Comparison of ENCODE assay signal across 12 mouse cellular contexts in the genomic region with DNA sequence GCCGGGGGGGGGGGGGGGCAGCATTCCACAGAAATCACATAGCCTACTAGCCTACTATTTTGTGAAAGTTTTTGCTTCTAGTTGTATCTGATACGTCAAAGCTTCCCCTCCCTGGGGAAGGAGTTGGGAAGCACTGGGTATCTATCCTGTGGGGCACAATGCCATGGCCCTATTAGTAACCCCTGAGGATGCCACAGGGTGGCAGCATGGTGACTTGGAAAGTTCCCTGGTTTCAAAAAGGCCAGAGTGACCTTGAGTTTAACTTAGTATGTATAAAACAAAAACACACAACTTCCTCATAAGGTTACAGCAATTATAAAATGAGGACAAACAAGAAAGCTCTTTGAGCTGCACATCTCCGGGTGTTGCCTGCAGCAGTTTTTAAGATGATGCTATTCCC. TPM values are rescaled to one million over a fixed set of nuclear protein-coding genes. Genes with fewer than 3 reads are reported as not detected.
DNase-seq lines count a peak whose midpoint lies in the region; ATAC-seq and TF ChIP-seq lines count a peak whose summit lies in the region.
"Had no signal": no experiment of that assay in that cellular context is flagged by ENCODE, and none has a peak within 500 bp of the region (broad histone marks: within the 10 kb centered on the region; RNA-seq: fewer than 3 reads in every experiment).

No protein-coding gene starts in this region.

- peak; percentile 37 for DNase-seq in forebrain, embryonic 14.5 days (ENCODE audit: low spot score)
- no peak for DNase-seq in forebrain, embryonic 11.5 days (ENCODE audit: low spot score)
- peak; percentile 81 for DNase-seq in midbrain, embryonic 11.5 days (ENCODE audit: low spot score, missing footprints)
- DNase-seq in liver, postnatal 0 days = peak; percentile 45
- DNase-seq in gastrocnemius, postnatal 10 days = no peak
- DNase-seq: right cerebral cortex, postnatal 4 days had no signal

- H3K4me3 ChIP-seq in forebrain, embryonic 14.5 days (ENCODE audit: low read depth, low read length) = no peak overlapping the region
- no peak overlapping the region for H3K4me3 ChIP-seq in forebrain, embryonic 11.5 days (ENCODE audit: low read depth, low read length)
- H3K4me3 ChIP-seq in midbrain, embryonic 11.5 days (ENCODE audit: low read depth, low read length) = no peak overlapping the region
- no peak overlapping the region for H3K4me3 ChIP-seq in midbrain, embryonic 15.5 days
- H3K4me3 ChIP-seq in bone marrow macrophage, adult 2 months (ENCODE audit: insufficient read depth, low read length) = no peak overlapping the region
- no peak overlapping the region for H3K4me3 ChIP-seq in liver, postnatal 0 days (ENCODE audit: low read depth, low read length)
- H3K4me3 ChIP-seq: hindbrain, embryonic 12.5 days had no signal

- H3K36me3 ChIP-seq in forebrain, embryonic 14.5 days (ENCODE audit: control insufficient read depth, insufficient read depth, low read length) = no peaks in the 10 kb centered on the region
- no peaks in the 10 kb centered on the region for H3K36me3 ChIP-seq in forebrain, embryonic 11.5 days (ENCODE audit: control insufficient read depth, insufficient read depth, low read length)
- no peaks in the 10 kb centered on the region for H3K36me3 ChIP-seq in midbrain, embryonic 11.5 days (ENCODE audit: control insufficient read depth, insufficient read depth, low read length)
- no peaks in the 10 kb centered on the region for H3K36me3 ChIP-seq in midbrain, embryonic 15.5 days (replicated peaks)
- no peaks in the 10 kb centered on the region for H3K36me3 ChIP-seq in liver, postnatal 0 days (replicated peaks; ENCODE audit: insufficient read depth, low read length)
- H3K36me3 ChIP-seq: hindbrain, embryonic 12.5 days had no signal

- no peak overlapping the region for H3K27ac ChIP-seq in forebrain, embryonic 14.5 days (ENCODE audit: low read depth, low read length)
- no peak overlapping the region for H3K27ac ChIP-seq in forebrain, embryonic 11.5 days (ENCODE audit: low read depth, low read length)
- no peak overlapping the region for H3K27ac ChIP-seq in midbrain, embryonic 11.5 days (ENCODE audit: low read depth, low read length)
- no peak overlapping the region for H3K27ac ChIP-seq in midbrain, embryonic 15.5 days
- no peak overlapping the region for H3K27ac ChIP-seq in bone marrow macrophage, adult 2 months (ENCODE audit: insufficient read depth, low read depth, low read length)
- no peak overlapping the region for H3K27ac ChIP-seq in liver, postnatal 0 days (ENCODE audit: low read depth)
- H3K27ac ChIP-seq: hindbrain, embryonic 12.5 days; macrophage had no signal

- WGBS in forebrain, embryonic 14.5 days = 69% methylated on average over 3 of the region's 3 CpGs
- WGBS in forebrain, embryonic 11.5 days = 67% methylated on average over 3 of the region's 3 CpGs
- WGBS in midbrain, embryonic 11.5 days = 74% methylated on average over 3 of the region's 3 CpGs
- 74% methylated on average over 3 of the region's 3 CpGs for WGBS in midbrain, embryonic 15.5 days
- 69% methylated on average over 3 of the region's 3 CpGs for WGBS in liver, postnatal 0 days (ENCODE audit: insufficient replicate concordance)

- no peak overlapping the region for H3K4me2 ChIP-seq in forebrain, embryonic 14.5 days (ENCODE audit: low read length)
- no peak overlapping the region for H3K4me2 ChIP-seq in forebrain, embryonic 11.5 days (ENCODE audit: low read depth, low read length, severe bottlenecking)
- H3K4me2 ChIP-seq in midbrain, embryonic 11.5 days = no peak overlapping the region
- H3K4me2 ChIP-seq in midbrain, embryonic 15.5 days = no peak overlapping the region
- no peak overlapping the region for H3K4me2 ChIP-seq in liver, postnatal 0 days (ENCODE audit: low read depth, low read length)
- H3K4me2 ChIP-seq: hindbrain, embryonic 12.5 days had no signal

- no peak overlapping the region for H3K9ac ChIP-seq in forebrain, embryonic 14.5 days (ENCODE audit: low read length)
- no peak overlapping the region for H3K9ac ChIP-seq in forebrain, embryonic 11.5 days (ENCODE audit: low read length)
- H3K9ac ChIP-seq in midbrain, embryonic 11.5 days (ENCODE audit: low read length) = no peak overlapping the region
- no peak overlapping the region for H3K9ac ChIP-seq in midbrain, embryonic 15.5 days
- H3K9ac ChIP-seq in liver, postnatal 0 days (replicated peaks) = no peak overlapping the region
- H3K9ac ChIP-seq: hindbrain, embryonic 12.5 days had no signal

- no peaks in the 10 kb centered on the region for H3K4me1 ChIP-seq in forebrain, embryonic 14.5 days (ENCODE audit: control insufficient read depth, insufficient read depth, low read length)
- H3K4me1 ChIP-seq in forebrain, embryonic 11.5 days (replicated peaks; ENCODE audit: control insufficient read depth, insufficient read depth, low read length) = peaks cover 5% of the 10 kb centered on the region; the same call in 1 of the 2 replicates
- no peaks in the 10 kb centered on the region; the same call in 1 of the 2 replicates for H3K4me1 ChIP-seq in midbrain, embryonic 11.5 days (ENCODE audit: control insufficient read depth, insufficient read depth, low read length)
- H3K4me1 ChIP-seq in midbrain, embryonic 15.5 days = no peaks in the 10 kb centered on the region; the same call in 1 of the 2 replicates
- H3K4me1 ChIP-seq in bone marrow macrophage, adult 2 months (ENCODE audit: control insufficient read depth, insufficient read depth, low read length) = peaks cover 4% of the 10 kb centered on the region
- H3K4me1 ChIP-seq in liver, postnatal 0 days (ENCODE audit: insufficient read depth) = 0 out of 2 replicates have a peak, but pooled peaks cover 2% of the 10 kb centered on the region

- no peaks in the 10 kb centered on the region for H3K9me3 ChIP-seq in forebrain, embryonic 14.5 days (replicated peaks; ENCODE audit: control insufficient read depth, low read length)
- no peaks in the 10 kb centered on the region for H3K9me3 ChIP-seq in forebrain, embryonic 11.5 days (ENCODE audit: control insufficient read depth, low read length)
- H3K9me3 ChIP-seq in midbrain, embryonic 11.5 days (ENCODE audit: control insufficient read depth, low read length) = no peaks in the 10 kb centered on the region
- H3K9me3 ChIP-seq in midbrain, embryonic 15.5 days = no peaks in the 10 kb centered on the region
- H3K9me3 ChIP-seq in liver, postnatal 0 days (ENCODE audit: low read length) = no peaks in the 10 kb centered on the region
- H3K9me3 ChIP-seq: hindbrain, embryonic 12.5 days had no signal

- TF ChIP-seq EP300 in liver, postnatal 0 days (IDR thresholded peaks at IDR 0.05; ENCODE audit: low read depth) = no peak

- no peak for ATAC-seq in forebrain, embryonic 14.5 days
- ATAC-seq in forebrain, embryonic 11.5 days (replicated peaks; ENCODE audit: low FRiP score) = no peak
- ATAC-seq in midbrain, embryonic 11.5 days (ENCODE audit: low FRiP score) = no peak
- ATAC-seq in midbrain, embryonic 15.5 days (replicated peaks) = no peak
- no peak for ATAC-seq in liver, postnatal 0 days
- no peak for ATAC-seq in megakaryocyte-erythroid progenitor cell, adult 5-6 weeks (replicated peaks; ENCODE audit: low FRiP score, low TSS enrichment, poor library complexity, severe bottlenecking)

- TF ChIP-seq POLR2A in bone marrow macrophage, adult 2 months (IDR thresholded peaks at IDR 0.05; ENCODE audit: borderline replicate concordance, low read depth, low read length) = no peak

- peak; percentile 63 for TF ChIP-seq CTCF in bone marrow macrophage, adult 2 months (IDR thresholded peaks at IDR 0.05; ENCODE audit: low read depth, low read length)
- peak; percentile 68 for TF ChIP-seq CTCF in liver, postnatal 0 days (IDR thresholded peaks at IDR 0.05; ENCODE audit: low read depth)

- no peaks in the 10 kb centered on the region for H3K27me3 ChIP-seq in forebrain, embryonic 14.5 days (replicated peaks; ENCODE audit: control insufficient read depth, insufficient read depth, low read length)
- H3K27me3 ChIP-seq in forebrain, embryonic 11.5 days (ENCODE audit: control insufficient read depth, insufficient read depth, low read length) = no peaks in the 10 kb centered on the region
- H3K27me3 ChIP-seq in midbrain, embryonic 11.5 days (ENCODE audit: control insufficient read depth, insufficient read depth, low read length) = no peaks in the 10 kb centered on the region
- H3K27me3 ChIP-seq in midbrain, embryonic 15.5 days (replicated peaks) = no peaks in the 10 kb centered on the region
- peaks cover 3% of the 10 kb centered on the region; the same call in 1 of the 2 replicates for H3K27me3 ChIP-seq in liver, postnatal 0 days (ENCODE audit: insufficient read depth, low read length)
- H3K27me3 ChIP-seq: hindbrain, embryonic 12.5 days had no signal

RNA-seq across cellular contexts. Expression of a gene that starts 42.8 kb away (rescaled TPM):
- 0.11 and 0.42 TPM in 2 replicates for polyA plus RNA-seq in forebrain, embryonic 14.5 days (2014; fragmentation: Nextera tagmentation; extraction: Ambion mirVana)
- polyA plus RNA-seq in forebrain, embryonic 11.5 days (2014; fragmentation: Nextera tagmentation; extraction: Ambion mirVana) = not detected in 2 replicates
- polyA plus RNA-seq in midbrain, embryonic 11.5 days (2014; fragmentation: Nextera tagmentation; extraction: Ambion mirVana) = not detected in 2 replicates
- polyA plus RNA-seq in midbrain, embryonic 15.5 days (2015; fragmentation: Nextera tagmentation; extraction: Ambion mirVana) = not detected in 2 replicates
- polyA plus RNA-seq in bone marrow macrophage, adult 2 months (2012; ENCODE audit: insufficient read depth, insufficient read length, missing spikeins) = not detected in 2 replicates
- polyA plus RNA-seq in liver, postnatal 0 days (2015; fragmentation: Nextera tagmentation; extraction: Ambion mirVana) = not detected in 2 replicates
- total RNA-seq in gastrocnemius, postnatal 10 days (2021) = under 1 TPM in 1 of 2 experiments, not detected in 1; 0.16 TPM
- total RNA-seq in megakaryocyte-erythroid progenitor cell, adult 5-6 weeks (2014; fragmentation: Nextera tagmentation) = not detected in 2 replicates
- total RNA-seq in megakaryocyte-erythroid progenitor cell, adult 5-6 weeks (2017) = not detected in 2 replicates
- polyA plus RNA-seq: erythroblast, embryonic 14.5 days; hindbrain, embryonic 12.5 days; macrophage had no signal

Comparison
In these comparisons a context has a peak if more than half of its experiments do, and no peak if none do; other contexts are left out.
1. DNase-seq: peak in forebrain, embryonic 14.5 days (single experiment), midbrain, embryonic 11.5 days (single experiment) and liver, postnatal 0 days (single experiment); none in forebrain, embryonic 11.5 days (single experiment) and gastrocnemius, postnatal 10 days (single experiment).